28 mouse cellular contexts compared by ENCODE assay signal in the genomic region with DNA sequence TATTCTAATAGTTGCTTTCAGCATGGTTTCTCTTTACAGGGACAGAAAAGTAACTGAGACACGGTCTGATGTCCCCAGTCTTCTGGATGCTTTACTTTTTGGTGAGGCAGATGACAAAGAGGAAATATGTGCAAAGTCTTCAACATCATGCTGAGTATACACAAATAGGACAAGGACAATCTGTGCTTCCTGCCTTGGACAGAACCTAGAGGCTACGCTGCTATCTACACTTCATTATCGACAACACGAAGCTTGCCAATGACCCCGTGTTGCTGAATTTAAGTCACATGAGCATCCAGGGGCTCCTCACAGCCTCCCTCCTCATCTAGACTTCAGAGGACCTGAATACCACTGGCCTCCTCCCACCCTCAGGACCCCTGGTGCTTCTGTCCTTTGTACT.
"Had no signal": no experiment of that assay in that cellular context is flagged by ENCODE, and none has a peak within 500 bp of the region (broad histone marks: within the 10 kb centered on the region; RNA-seq: fewer than 3 reads in every experiment).

No protein-coding gene starts in this region.

- H3K4me1 ChIP-seq: embryonic facial prominence, embryonic 12.5 days; embryonic facial prominence, embryonic 15.5 days had no signal

- H3K27ac ChIP-seq: embryonic facial prominence, embryonic 10.5 days; embryonic facial prominence, embryonic 12.5 days; embryonic facial prominence, embryonic 13.5 days; embryonic facial prominence, embryonic 15.5 days; forebrain, embryonic 10.5 days; forebrain, embryonic 12.5 days; forebrain, embryonic 13.5 days; forebrain, embryonic 15.5 days; gastrocnemius, adult 2 months; heart, adult 2 months had no signal

- H3K4me3 ChIP-seq: embryonic facial prominence, embryonic 10.5 days; embryonic facial prominence, embryonic 12.5 days; embryonic facial prominence, embryonic 13.5 days; embryonic facial prominence, embryonic 15.5 days; erythroblast, embryonic 14.5 days; forebrain, embryonic 10.5 days; forebrain, embryonic 12.5 days; forebrain, embryonic 13.5 days; forebrain, embryonic 15.5 days; gastrocnemius, adult 2 months; heart, adult 2 months had no signal

- H3K9ac ChIP-seq: embryonic facial prominence, embryonic 12.5 days; embryonic facial prominence, embryonic 13.5 days; embryonic facial prominence, embryonic 15.5 days; forebrain, embryonic 12.5 days; forebrain, embryonic 13.5 days; forebrain, embryonic 15.5 days; forebrain, postnatal 0 days had no signal

- H3K27me3 ChIP-seq: embryonic facial prominence, embryonic 12.5 days; embryonic facial prominence, embryonic 13.5 days; embryonic facial prominence, embryonic 15.5 days; forebrain, embryonic 12.5 days; forebrain, embryonic 13.5 days; forebrain, embryonic 15.5 days had no signal

- H3K9me3 ChIP-seq: embryonic facial prominence, embryonic 10.5 days; embryonic facial prominence, embryonic 12.5 days; embryonic facial prominence, embryonic 13.5 days; embryonic facial prominence, embryonic 15.5 days; forebrain, embryonic 10.5 days; forebrain, embryonic 12.5 days; forebrain, embryonic 13.5 days; forebrain, embryonic 15.5 days had no signal

- H3K36me3 ChIP-seq: embryonic facial prominence, embryonic 15.5 days had no signal

- DNase-seq: cerebellum, adult 2 months; cerebellum, adult 8-10 months; cerebellum, adult 9-10 months; cerebellum, adult 9-11 months; cerebellum, postnatal 10 days; cerebellum, postnatal 14 days; cerebellum, postnatal 25 days; cerebellum, postnatal 36 days; embryo, embryonic 11 days; forebrain, postnatal 0 days; gastrocnemius, adult 2 months; gastrocnemius, postnatal 10 days; gastrocnemius, postnatal 14 days; gastrocnemius, postnatal 25 days; gastrocnemius, postnatal 36 days; heart, adult 18-20 months; heart, adult 2 months had no signal

- H3K4me2 ChIP-seq: embryonic facial prominence, embryonic 12.5 days; embryonic facial prominence, embryonic 13.5 days; embryonic facial prominence, embryonic 15.5 days; forebrain, embryonic 12.5 days; forebrain, embryonic 13.5 days; forebrain, embryonic 15.5 days had no signal

- ATAC-seq: forebrain, embryonic 13.5 days; forebrain, embryonic 14.5 days; forebrain, embryonic 15.5 days; forebrain, embryonic 16.5 days; forebrain, postnatal 0 days had no signal
